Mouse (Mus musculus): Measurements from ENCODE around the gene Ssh2.

- no peak for TF ChIP-seq CTCF (IDR thresholded peaks at IDR 0.05; ENCODE audit: extremely low read depth, insufficient read depth, low read length)
- TF ChIP-seq POLR2A (IDR thresholded peaks at IDR 0.05; ENCODE audit: extremely low read depth, insufficient read depth, low read length) = no peak
Measured at GRCm38 (mm10) chr11:77297246-77297645, 81.2 kb downstream of the Ssh2 start.
